Mouse (Mus musculus) ES-E14 (cell line): ENCODE results near the gene Tmem132e. TPM values are rescaled to one million over a fixed set of nuclear protein-coding genes. Genes with fewer than 3 reads are reported as not detected.

ENCODE experiments used
- DNase-seq: peaks from one replicate; pipeline ENCODE4 v3.0.0-alpha.2; 2013; ENCODE audit warnings: low read depth, low spot score
- H3K27ac ChIP-seq: 2 replicates; pipeline ENCODE4 v1.5.1; 2012; ENCODE audit warnings: low read depth, mild to moderate bottlenecking, low read length, moderate library complexity, mixed read lengths; ENCODE audit not compliant: poor library complexity, insufficient read depth, severe bottlenecking
- H3K36me3 ChIP-seq: 2 replicates; pipeline ENCODE4 v1.6.1; 2012; ENCODE audit warnings: mild to moderate bottlenecking, low read length, moderate library complexity, mixed read lengths; ENCODE audit not compliant: control insufficient read depth, poor library complexity, insufficient read depth, severe bottlenecking
- H3K4me1 ChIP-seq, 2 experiments: fragments of 150-350 bp in 1 of 2; sonication (generic) in 1 of 2; 2 replicates each; pipeline ENCODE4 v1.6.1; 2012; ENCODE audit warnings: low read length in 2 of 2, mild to moderate bottlenecking in 1 of 2, mixed read lengths in 1 of 2; ENCODE audit not compliant: control insufficient read depth in 2 of 2, insufficient read depth in 2 of 2, poor library complexity in 1 of 2
- H3K4me3 ChIP-seq, 2 experiments: fragments of 150-350 bp in 1 of 2; sonication (generic) in 1 of 2; 2 replicates each; pipeline ENCODE4 v1.5.1; 2012; ENCODE audit warnings: low read length in 2 of 2, low read depth in 1 of 2, mild to moderate bottlenecking in 1 of 2, mixed read lengths in 1 of 2; ENCODE audit not compliant: insufficient read depth in 1 of 2, poor library complexity in 1 of 2, severe bottlenecking in 1 of 2
- H3K9ac ChIP-seq: 2 replicates; pipeline ENCODE4 v1.6.1; 2012; ENCODE audit warnings: low read depth, mild to moderate bottlenecking, low read length, mixed read lengths; ENCODE audit not compliant: poor library complexity, insufficient read depth, severe bottlenecking
- H3K9me3 ChIP-seq: fragments of 150-350 bp; sonication (generic); 2 replicates; pipeline ENCODE4 v1.6.1; 2012; ENCODE audit warnings: low read depth, mild to moderate bottlenecking, low read length; ENCODE audit not compliant: control insufficient read depth, insufficient read depth
- CHD2 ChIP-seq: IDR thresholded peaks from 2 replicates; pipeline ENCODE4 v1.6.1; 2014; ENCODE audit warnings: mild to moderate bottlenecking, low read depth, low read length, inconsistent platforms
- HCFC1 ChIP-seq: IDR thresholded peaks from 2 replicates; pipeline ENCODE4 v1.6.1; 2012; ENCODE audit warnings: low read length, inconsistent platforms, borderline replicate concordance; ENCODE audit not compliant: insufficient read depth
- MAFK ChIP-seq: IDR thresholded peaks from 2 replicates; pipeline ENCODE4 v1.6.1; 2014; ENCODE audit warnings: mild to moderate bottlenecking, low read depth, low read length, inconsistent platforms; ENCODE audit not compliant: insufficient read depth
- ZC3H11A ChIP-seq: IDR thresholded peaks from 2 replicates; pipeline ENCODE4 v1.6.1; 2012; ENCODE audit warnings: low read depth, mild to moderate bottlenecking, inconsistent platforms, low read length, borderline replicate concordance
- ZNF384 ChIP-seq: IDR thresholded peaks from 2 replicates; pipeline ENCODE4 v1.6.1; 2012; ENCODE audit warnings: low read depth, low read length, inconsistent platforms
- in situ Hi-C, 2 experiments: fragments of 600-800 bp; cut with MboI; formaldehyde crosslinking; loops; one replicate each; pipeline ENCODE4 v1.15.1; 2025; ENCODE audit warnings: low sequenced_read_pairs in 2 of 2, inconsistent platforms in 1 of 2; ENCODE audit not compliant: unreplicated experiment in 2 of 2
- total RNA-seq: library from RNA; depleted of rRNA; stranded (reverse); fragments of 300-350 nt; gene quantifications from 2 replicates; pipeline ENCODE4 v1.2.3, GENCODE M21; 2012

The Tmem132e gene
- total RNA-seq, 1 experiment: 0.40 TPM

DNA sequence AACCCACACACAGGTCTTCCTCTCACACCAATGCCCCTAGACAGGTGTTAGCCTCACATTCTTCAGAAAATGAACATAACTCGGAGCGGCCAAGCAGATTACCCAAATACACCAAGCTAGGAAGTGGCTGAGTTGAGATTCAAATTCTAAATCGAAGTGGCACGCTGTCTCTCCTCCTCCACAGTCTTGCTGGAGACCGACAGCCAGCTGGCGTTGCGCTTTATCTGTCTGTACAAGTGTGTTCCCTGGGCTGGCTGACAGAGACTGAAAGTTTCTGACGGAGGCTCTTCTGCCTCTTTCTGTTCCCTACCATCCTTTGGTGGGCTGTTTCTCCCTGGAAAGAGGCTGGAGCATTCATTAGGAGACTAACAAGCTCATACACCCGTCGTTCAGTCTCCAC is 37.7 kb upstream of the Tmem132e start:
- no peak for TF ChIP-seq ZNF384
- TF ChIP-seq MAFK: no peak
- no peak for TF ChIP-seq HCFC1
- TF ChIP-seq ZC3H11A: no peak
- TF ChIP-seq CHD2: no peak

GRCm38 (mm10) chr11:82370151-82370550 is 18.5 kb upstream of the Tmem132e start:
- TF ChIP-seq ZNF384 (no peak), MAFK (no peak), HCFC1 (no peak), ZC3H11A (no peak), CHD2 (no peak)
- in situ Hi-C loops: no loop called here
- no peak overlapping the region for H3K4me3 ChIP-seq
- H3K27ac ChIP-seq: no peak overlapping the region
- no peaks in the 10 kb centered on the region for H3K9me3 ChIP-seq
- no peaks in the 10 kb centered on the region for H3K4me1 ChIP-seq
- no peak overlapping the region for H3K9ac ChIP-seq
- no peaks in the 10 kb centered on the region for H3K36me3 ChIP-seq
- no peak for DNase-seq

More for the DNA sequence above, 37.7 kb upstream of the Tmem132e start:
- Histone ChIP-seq H3K9ac (no peak overlapping the region), H3K36me3 (no peaks in the 10 kb centered on the region), H3K9me3 (no peaks in the 10 kb centered on the region), H3K4me3 (no peak overlapping the region), H3K4me1 (no peaks in the 10 kb centered on the region), H3K27ac (no peak overlapping the region)
- DNase-seq: no peak
- in situ Hi-C loops: no loop called here

DNA sequence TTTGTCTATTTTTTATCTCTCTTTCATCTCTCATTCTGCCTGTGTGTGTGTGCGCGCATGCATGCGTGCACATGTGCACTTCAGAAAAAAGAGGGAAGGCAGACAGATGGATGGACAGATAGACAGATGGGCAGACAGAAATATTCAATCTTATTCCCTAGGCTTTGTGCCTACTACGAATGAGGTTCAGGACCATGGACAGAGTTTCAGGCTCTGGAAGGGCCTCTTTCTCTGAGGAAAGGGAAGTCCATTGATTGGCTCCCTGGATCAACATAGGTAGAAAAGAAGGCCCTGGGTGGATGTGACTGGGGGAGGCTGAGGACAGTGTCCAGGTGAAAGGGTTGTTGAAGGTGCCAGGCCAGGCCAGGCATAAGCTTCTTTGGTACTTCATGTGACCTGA is 17.1 kb upstream of the Tmem132e start:
- no peak overlapping the region for H3K4me3 ChIP-seq
- no peak overlapping the region for H3K27ac ChIP-seq
- in situ Hi-C loops: no loop called here
- no peak for TF ChIP-seq ZC3H11A
- TF ChIP-seq MAFK: no peak
- no peak for TF ChIP-seq HCFC1
- TF ChIP-seq ZNF384: no peak
- no peak for TF ChIP-seq CHD2
- no peaks in the 10 kb centered on the region for H3K36me3 ChIP-seq
- H3K9ac ChIP-seq: no peak overlapping the region
- no peaks in the 10 kb centered on the region for H3K9me3 ChIP-seq
- H3K4me1 ChIP-seq: no peaks in the 10 kb centered on the region
- DNase-seq: peak; percentile 44

DNA sequence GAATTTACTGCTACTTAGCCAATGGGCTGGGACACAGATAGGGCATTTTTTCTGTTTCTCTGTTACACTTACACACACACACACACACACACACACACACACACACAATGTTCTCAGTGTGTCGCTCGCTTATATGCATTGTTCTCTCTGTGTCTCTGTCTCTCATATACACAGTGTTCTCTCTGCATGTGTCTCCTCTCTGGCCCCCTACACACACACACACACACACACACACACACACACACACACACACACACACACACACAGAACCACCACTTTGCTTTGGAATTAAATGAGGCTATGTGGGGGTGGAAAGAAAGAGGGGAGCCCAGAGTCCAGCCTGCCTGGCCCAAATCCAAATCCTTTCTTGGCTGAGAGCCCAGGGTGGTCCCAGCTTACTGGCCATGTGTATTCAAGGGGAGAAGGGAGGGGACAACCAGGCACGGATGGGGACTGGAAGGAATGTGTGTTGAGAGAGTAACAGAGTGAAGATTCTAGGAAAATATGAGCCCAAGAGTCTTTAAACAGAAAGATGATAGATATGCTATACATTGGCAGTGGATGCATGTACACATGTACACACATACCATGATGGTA is 8.0 kb upstream of the Tmem132e start:
- no peak for DNase-seq
- no peak overlapping the region for H3K27ac ChIP-seq
- no peaks in the 10 kb centered on the region for H3K9me3 ChIP-seq
- in situ Hi-C loops: no loop called here
- no peaks in the 10 kb centered on the region for H3K4me1 ChIP-seq
- H3K4me3 ChIP-seq: no peak overlapping the region
- H3K9ac ChIP-seq: no peak overlapping the region
- H3K36me3 ChIP-seq: no peaks in the 10 kb centered on the region
- no peak for TF ChIP-seq ZC3H11A
- TF ChIP-seq MAFK: no peak
- no peak for TF ChIP-seq HCFC1
- no peak for TF ChIP-seq CHD2
- no peak for TF ChIP-seq ZNF384
